Mouse (Mus musculus): ENCODE measurements around the gene Srgap3.

GRCm38 (mm10) chr6:112927341-112927740 lies 19.7 kb downstream of the Srgap3 start:
- TF ChIP-seq CTCF (IDR thresholded peaks at IDR 0.05; ENCODE audit: low read depth) (no peak), EP300 (IDR thresholded peaks at IDR 0.05; ENCODE audit: low read depth) (no peak)
